Mouse (Mus musculus) lung, postnatal 25 days (tissue): Measurements from ENCODE around the gene Pyroxd2.
"Not testable (repeated sequence)": the region's sequence is repeated elsewhere in the genome, so short reads cannot be mapped to it uniquely, and the experiment has no call there.

Source experiments
- DNase-seq: peaks from one replicate; pipeline ENCODE4 v3.0.0; 2022; ENCODE audit warnings: low spot score

The Pyroxd2 gene

DNA sequence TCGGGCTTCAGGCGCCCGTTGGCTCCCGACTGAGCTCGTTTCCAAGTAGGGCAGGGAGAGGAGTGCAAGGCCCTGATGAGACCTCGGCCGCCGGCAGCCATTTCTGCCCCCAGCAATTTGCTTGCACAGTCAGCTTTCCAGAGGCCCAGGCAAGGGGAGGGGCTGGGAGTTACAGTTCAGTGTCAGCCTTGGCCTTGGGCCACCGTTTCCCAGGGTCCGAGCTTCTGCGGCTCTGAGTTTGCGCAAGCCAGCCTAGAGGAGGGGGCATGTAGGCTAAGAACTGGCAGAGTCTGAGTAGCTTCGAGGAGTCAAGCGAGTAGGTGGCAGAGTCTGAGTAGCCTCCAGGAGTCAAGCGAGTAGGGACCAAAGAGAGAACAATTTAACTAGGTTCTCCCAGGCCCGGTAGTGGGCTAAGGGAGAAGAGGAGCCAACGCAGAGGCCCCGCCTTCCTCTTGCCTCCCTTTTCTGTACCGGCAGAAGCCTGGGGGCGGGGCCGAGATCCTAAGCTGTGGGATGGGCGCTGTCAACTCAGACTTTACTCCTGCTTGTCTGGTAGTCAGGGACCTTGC is at the start of gene Pyroxd2:
Gene Pyroxd2, minus strand, starts transcription at position 413 of the 569 bp plus-strand sequence.
- DNase-seq, result peak; percentile 78

DNA sequence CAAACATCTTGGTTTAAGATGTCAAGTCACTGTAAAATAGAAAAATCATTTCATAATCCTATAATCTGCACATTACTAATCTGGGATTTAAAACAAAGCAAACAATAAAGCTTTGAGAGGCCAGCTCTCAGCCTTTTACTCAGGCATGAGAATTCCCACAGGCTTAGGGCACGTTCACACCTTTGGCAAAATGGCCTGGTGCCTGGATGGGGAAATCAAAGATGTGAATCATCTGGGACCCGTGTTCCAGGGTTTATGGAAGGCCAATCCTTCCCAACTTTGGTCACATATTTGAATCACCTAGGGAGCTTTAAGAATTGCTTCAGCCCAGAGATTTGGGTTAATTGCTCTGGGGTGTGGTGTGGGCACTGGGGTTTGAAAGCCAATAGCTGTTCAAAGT is 45.3 kb upstream of the Pyroxd2 start:
- no peak for DNase-seq

DNA sequence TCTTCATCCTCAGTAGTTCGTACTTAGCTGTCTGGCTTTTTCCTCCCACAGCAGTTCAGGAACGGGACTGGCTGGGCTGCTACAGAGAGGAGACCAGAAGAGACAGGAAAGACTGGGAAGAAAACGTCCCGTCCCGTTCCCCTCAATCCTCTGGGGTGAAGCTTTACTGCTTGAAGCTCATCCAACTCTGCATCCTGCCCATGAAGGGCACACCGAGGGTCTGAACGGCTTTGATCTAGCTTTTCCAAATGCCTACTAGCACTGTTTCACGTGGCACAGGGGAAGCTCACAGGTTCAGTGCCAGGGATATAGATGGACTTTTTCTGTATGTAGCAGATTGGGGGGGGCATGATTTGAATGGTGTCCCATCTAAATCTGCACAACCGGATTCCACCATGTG is 43.2 kb upstream of the Pyroxd2 start:
- no peak for DNase-seq

DNA sequence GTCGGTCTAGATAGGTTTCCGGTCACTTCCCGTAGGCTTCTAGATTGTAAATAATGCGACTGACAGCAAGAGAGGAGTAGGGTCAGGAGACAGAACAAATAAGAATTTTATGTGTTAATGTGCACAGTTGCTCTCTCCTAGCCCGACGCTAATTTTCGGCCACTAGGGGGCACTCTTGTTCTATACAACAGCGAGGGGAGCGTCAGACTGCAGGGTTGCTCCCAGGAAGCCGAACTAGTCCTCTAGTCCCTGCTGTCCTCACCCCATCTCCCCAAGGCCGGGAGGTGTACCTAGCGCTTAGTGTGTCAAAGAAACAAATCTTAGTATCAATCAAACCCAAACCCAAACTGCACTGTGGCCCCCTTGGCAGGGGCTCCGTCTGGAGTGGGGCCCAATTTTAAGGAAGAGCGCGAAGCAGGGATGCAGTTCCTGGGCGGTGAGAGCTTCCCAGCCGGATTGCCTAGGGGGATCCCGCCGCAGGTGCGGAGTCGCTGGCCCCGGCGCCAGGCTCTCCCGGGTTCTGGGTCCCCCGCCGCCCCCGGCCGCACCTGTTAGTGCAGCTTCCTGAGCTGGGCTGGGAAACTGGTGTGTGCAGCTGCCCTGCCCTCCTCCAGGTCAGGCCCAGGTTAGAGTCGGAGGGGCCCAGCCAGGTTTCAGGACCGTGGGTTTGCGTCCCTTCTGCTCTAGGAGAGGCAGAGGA is 42.5 kb upstream of the Pyroxd2 start:
- peak; percentile 86 for DNase-seq

DNA sequence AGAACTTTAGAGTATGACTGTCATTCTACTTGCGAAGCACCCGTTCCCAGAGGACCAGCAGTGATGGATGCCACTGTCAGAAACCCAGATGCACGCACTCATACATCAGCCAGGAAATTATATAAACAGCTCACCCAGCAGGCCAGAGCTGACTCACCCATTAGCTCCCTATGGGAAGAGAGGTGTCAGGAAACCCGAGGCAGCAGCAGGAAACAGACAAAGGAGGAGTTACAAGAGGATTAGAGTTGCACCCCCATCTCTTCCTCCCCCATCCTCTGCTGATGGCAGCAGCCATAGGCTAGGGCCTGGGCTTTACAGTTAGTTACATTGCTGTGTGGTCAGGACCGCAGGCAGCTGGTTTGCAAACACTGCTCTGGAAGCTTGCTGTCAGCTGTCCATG is 35.7 kb upstream of the Pyroxd2 start:
- no peak for DNase-seq

DNA sequence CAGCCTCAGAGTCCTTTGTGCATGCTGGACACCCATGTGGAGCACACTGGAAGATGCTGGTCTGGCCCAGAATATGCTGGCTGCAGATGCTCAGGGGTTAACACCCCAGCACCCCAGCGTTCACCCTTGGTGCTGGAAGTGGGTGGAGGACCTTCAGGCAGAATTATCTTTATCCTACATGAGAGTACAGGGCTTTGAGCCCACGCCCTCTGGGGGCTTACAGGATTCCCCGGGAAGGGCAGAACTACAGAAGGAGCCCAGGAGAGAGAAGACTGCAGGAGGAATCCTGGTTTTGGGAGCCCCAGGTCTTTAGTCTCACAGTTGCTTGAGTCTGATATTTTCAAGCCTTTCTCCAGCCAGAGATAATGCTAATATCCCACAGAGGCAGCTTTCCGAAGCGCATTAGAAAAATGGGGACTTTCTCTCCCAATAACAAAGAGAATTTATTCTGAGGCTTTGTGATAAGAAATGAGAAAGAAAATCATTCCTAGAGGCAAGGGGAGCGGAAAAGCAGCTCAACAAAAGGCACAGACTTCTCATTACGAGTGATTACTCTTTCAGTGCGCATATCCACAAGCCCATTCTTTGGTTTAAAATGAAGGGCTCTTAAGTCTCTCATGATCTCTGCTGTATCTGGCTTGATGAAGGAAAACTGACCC is 33.1 kb upstream of the Pyroxd2 start:
- no peak for DNase-seq

DNA sequence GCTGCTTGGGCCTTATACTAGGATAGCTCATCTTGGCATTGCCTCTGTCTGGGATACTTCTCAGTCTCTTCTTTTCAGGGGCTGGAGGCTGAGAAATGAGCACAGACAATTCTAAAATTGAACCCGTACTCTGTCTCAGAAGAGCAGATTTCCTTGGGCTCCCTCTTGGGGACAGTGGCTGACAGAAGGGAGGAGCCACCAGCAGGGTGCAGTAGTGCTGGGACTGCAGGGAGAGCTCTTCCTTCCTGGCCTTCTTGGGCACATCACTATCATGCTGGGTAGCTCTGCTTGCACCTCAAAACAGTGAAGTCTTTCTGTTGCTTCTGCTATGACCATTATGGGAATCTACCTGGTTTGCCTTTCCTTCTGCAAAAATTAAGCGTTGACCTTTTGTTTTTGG is 32.6 kb upstream of the Pyroxd2 start:
- no peak for DNase-seq

DNA sequence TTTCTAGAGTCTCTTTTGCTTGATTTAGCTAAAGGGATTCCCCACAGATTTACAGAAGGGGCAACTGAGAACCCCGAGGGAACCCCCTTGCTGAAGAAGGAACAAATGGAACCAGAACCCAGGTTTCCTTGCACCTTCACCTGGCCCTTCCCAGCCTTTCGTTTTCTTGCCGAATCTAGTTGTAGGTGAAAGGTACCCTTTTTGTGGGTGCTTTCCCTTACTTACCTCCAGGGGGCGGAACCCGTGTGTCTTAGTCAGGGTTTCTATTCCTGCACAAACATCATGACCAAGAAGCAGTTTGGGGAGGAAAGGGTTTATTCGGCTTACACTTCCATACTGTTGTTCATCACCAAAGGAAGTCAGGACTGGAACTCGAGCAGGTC is 27.6 kb upstream of the Pyroxd2 start:
- DNase-seq, result not testable (repeated sequence)

DNA sequence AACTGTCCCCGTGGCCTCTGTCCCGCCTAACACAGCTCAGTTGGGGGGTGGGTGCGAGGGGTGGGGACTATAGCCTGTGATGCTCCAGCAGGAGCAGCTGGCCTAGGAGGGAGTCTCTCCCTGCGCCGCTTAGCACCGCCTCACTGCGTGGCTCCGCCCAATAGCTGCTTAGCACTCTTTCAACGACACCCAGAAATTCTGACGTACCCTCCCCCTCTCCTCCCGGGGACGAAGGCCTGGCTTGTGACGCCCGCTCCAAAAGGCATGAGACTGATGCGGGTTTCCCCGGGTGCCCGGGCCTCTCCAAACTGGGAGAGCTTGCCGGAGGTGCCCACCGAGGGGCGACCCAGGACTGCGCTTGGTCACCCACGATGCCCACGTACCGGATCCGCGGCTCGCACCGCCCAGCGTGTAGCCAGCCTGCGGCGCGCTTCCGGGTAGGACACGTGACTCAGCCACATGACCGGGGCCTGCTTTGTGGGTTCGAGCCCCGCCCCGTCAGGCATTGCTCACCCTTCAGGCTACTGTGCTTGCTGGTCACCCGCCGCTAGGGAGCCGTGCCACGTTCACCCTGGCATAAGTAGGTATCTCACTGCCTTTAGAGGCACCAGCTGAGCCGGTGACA is 27.1 kb upstream of the Pyroxd2 start, which contains the start of gene Hps1:
Gene Hps1, minus strand, starts transcription at position 448 of the 625 bp plus-strand sequence.
- DNase-seq, result peak; percentile 89

DNA sequence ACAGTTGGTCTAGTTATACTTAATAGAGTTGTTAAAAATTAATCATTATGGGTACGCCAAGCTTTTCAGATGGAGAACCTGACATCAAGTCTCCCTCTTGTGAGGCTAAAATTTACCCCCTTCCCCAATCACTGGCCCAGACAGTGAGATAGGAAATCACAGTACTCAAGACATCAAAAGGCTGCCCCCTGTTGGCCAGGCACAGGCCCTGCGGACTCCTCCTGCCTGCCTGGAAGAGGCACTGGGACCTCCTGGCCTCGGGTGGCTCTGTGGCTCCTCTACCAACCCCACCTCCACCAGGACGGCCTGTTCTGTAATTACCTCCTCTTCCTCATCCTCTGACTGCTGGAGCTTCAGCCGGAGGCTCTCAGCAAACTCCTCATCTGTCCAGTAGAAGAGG is 25.2 kb upstream of the Pyroxd2 start:
- DNase-seq, result peak; percentile 27

DNA sequence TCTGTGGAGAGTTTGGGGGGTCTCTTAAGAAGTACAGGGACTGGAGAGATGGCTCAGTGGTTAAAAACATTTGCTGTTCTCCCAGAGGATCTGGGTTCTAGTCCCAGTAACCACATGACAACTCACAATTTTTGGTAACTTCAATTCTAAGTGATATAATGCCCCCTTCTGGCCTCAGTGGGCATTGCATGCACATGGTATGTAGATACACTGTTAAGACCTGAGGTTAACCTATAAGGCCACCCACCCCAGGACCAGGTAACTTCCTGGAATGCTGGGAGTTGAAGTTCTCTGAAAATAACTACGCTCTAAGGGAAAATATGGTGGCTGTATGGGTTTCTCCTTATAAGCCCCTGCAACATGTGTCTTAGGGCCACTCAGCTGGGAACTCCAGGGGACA is 24.2 kb upstream of the Pyroxd2 start:
- DNase-seq, result no peak

DNA sequence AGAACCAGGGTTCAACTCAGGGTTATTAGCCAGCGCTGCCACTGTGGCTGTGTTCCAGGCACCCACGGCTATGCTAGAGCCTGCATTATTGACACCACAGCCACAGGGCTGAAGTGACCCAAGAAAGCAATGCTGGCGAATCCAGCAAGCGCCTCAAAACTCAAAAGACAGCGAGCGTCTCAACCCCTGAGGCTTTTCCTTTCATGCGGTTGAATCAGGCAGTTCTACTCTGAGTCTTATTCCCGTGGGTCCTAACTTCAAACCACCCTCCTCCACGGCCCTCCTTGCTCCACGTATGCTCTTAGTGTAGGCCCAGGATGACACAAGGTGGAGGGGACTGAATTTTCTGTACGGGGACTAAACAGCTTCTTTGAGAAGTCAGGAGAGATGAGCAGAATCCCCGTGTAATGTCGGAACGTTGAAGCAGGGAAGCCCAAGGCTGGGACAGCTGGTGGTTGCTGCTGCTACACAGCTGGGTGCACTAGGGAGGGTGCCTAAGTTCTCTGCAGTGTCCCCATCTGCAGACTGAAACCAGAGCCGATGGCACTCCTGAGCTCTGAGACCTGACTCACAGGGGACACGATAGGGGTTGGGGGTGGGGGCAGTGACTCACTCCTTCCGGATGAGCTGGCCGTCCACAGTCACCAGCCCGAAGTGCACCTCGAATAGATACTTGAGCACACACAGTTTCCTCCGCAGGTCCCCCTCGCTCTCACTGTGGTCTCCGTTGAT is 17.7 kb upstream of the Pyroxd2 start:
- no peak for DNase-seq

DNA sequence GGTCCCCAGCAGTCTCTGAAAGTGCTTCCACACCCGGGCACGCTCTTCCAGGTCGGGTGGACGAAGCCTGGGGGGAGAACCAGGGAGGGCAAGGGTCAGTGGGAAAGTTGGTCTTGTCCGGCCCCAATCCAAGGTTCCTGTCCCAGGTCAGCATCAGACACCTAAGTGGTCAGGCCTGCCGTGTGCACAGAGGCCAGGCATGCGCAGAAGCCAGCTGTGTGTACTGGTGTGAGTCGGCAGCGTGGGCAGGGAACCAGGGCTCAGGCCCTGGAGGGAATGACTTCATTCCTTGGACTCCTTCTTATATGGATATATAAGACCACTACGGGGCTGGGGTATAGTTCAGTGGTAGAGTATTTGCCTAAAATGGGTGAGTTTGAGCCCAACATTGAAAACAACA is 17.1 kb upstream of the Pyroxd2 start:
- DNase-seq, result no peak

DNA sequence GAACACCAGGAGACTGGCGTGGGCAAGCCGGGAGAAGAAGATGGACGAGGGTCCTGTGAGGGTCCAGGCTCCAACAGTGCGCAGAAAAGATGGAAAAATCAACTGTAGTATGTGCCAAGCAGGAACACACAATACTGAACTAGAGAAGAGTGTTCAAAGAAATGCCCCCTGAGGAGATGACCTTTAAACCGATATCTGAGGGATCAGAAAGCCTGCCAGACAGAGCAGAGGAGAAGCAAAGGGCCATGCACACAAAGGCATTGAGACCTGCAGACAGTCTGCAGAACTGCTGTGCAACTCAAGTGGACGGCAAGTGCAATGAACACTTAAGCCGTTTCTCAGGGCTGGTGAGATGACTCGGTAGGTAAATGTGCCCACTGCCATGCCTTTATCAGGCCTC is 14.8 kb upstream of the Pyroxd2 start:
- DNase-seq, result no peak

DNA sequence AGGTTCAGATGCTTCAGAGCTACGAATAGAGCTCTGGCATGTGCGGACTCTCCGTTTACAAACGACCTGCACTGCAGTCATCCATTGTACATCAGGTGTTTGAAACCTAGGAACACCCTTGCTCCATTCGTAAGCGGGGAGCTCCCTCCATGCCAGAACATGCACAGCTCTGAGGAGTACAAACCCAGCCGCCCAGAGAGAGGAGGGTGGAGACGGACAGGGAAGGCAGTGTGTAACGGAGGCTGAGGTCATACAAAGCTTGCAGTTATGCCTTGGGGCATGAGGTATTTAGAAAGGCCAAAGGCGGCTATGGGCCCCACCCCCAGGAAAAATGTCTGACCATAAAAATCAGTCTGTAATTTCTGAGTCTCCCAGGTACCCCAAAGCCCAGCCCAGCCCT is 11.8 kb upstream of the Pyroxd2 start:
- DNase-seq, result no peak

DNA sequence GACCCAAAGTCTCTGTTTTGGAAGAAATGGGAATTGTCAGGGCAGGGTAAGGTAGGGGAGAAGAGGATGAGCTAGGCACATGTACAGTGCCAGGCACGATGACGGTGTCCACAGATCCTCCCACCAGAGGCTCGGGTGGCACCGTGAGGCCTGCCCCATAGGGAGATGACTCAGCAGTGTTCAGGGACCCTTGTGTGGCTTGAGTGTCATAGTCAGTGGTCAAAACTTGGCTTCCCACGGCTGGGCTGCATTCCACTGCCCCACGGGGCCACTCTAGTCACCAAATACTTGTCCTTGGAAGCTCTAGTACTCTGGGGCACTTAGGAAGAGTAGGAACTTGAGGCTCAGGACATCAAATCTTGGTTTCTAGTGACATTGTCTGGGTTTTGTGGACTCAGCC is 4.1 kb upstream of the Pyroxd2 start:
- DNase-seq, result peak; percentile 31

DNA sequence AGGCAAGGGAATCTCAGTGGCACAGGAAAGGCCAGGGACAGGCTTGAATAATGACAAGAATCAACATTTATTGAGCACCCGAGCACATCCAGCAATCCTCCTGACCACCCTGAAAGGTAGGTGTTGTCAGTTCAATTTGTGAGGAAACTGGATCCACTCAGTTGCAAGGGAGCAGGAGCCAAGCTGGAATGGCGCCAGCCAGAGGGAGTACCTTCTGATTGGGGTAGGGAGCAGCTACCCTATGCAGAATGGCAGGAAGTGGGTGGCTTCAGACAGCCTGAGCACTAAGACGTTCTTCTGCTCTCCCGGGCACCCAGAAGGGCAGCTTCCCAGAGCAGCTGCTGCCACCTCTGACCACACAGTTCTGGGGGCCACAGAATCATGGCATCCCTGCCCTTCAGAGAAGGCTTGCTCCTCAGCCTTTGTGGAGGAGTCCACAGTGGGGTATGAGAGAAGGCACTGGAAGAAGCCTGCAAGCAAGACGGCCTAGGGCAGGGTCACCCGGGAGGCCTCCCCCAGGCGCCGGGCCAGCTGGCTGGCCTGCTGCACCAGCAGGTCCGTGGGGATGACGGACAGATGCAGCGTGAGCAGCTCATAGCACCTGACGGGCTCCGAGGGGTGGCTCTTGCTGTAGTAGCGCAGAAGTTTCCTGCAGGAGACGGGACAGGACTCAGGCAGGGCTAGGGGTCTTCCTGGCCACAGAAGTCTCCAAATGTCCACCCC is 2.7 kb upstream of the Pyroxd2 start:
- no peak for DNase-seq

DNA sequence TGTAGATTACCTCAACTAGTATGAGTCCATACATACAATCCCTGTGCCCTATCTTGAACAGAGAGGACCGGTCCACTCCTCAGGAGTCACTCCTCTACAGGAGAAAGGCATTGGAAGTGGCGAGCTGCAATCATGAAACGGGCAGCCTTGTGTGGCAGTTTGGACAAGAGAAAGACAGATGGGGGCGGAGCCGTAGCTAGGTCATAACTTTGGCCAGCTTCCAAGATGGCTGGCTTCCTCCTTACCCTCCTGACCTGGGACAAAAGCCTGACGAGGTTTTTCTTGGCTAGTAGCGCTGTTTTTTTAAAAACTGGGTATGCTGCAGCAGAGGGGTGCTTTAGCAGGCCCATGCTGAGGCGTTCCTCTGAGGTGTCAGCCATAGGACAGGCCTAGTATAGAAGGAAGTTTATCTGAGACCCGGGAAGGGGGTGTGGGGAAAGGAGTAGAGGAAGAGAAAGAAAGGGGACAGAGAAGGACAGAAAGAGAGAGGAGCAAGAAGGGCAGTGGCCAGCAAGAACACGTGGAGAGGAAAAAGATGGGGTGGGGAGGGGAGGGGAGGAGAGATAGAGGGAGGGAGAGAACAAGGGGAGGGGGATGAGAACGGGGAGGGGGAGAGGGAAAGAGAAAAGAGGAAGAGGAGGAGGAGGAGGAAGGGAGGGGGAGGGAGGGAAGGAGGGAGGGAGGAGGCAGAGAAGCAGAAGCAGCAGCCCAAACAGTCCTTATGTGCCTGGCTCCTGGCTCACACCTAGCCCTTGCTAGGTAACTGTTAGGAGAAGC is 754 bp upstream of the Pyroxd2 start:
- peak; percentile 84 for DNase-seq

DNA sequence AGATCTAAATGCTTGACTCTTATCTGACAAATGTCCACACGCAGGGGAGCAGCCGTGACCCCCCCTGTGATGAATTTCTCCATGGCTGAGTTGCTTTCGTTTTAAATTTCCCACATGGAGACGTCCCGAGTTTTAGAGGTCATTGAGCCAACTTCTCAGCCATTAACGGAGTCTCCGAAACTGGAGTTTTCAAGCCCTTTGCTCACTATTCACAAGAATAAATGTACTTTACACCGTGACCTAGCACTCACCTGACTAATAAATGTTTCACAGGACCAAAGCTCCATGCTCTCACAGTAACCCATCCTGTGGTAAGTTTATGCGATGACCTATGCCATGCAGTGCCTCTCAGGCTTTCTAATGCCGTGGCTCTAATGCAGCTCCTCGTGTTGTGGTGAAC is 2.4 kb downstream of the Pyroxd2 start:
- DNase-seq, result no peak

DNA sequence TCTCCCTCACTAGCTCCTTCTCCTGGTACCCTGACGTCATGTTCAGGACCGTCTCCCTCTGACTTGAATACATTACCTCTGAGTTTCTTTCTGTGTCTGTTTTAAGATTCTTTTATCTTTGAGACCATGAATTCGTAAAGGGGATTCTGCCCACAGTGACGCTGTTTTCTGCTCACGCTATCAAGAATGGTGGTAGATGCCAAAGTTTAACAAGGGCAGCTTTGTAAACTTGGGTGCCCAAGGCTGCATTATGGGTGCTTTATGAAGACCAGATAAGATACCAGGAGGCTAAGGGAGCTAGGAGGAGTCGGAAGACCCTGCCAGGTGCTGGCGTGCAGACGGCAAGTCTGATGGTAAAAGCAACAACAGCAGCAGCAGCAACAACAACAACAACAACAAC is 5.9 kb downstream of the Pyroxd2 start:
- DNase-seq, result no peak

DNA sequence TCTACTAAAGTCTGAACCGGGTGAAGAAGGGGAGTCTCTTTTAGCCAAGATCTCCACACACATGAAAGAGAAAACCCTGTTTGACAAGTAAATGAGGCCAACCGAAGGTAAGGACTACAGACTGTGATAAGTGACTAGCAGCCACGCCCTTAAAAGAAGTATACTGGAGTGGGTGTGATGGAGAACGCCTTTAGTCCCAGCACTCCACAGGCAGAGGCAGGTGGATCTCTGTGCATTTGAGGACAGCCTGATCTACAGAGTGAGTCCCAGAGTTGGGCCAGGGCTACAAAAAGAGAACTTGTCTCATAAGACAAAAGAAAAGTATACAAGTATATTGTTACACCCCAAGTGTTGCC is 6.7 kb downstream of the Pyroxd2 start:
- no peak for DNase-seq
